Mouse (Mus musculus) kidney, postnatal 0 days (tissue): Measurements from ENCODE around the gene Scn2b. TPM values are rescaled to one million over a fixed set of nuclear protein-coding genes. Genes with fewer than 3 reads are reported as not detected.

ENCODE experiments used
- ATAC-seq: fragments of 200-750 bp; cut with Nextera tagmentation; replicated peaks from 2 replicates; pipeline ENCODE4 v1.8.0; 2017; ENCODE audit warnings: low read depth, moderate number of reproducible peaks, moderate TSS enrichment, moderate library complexity; ENCODE audit not compliant: low FRiP score
- DNase-seq: peaks from one replicate; pipeline ENCODE4 v3.0.0-alpha.2; 2016; ENCODE audit warnings: low spot score
- H3K27ac ChIP-seq: fragments of 300-500 bp; sonication (generic); 2 replicates; pipeline ENCODE4 v1.5.1; 2014; ENCODE audit warnings: mild to moderate bottlenecking
- H3K27me3 ChIP-seq: fragments of 300-500 bp; sonication (generic); 2 replicates; pipeline ENCODE4 v1.6.1; 2014; ENCODE audit warnings: low read length, mixed read lengths; ENCODE audit not compliant: insufficient read depth
- H3K36me3 ChIP-seq: fragments of 300-500 bp; sonication (generic); 2 replicates; pipeline ENCODE4 v1.6.1; 2014; ENCODE audit warnings: low read length, mixed read lengths; ENCODE audit not compliant: insufficient read depth
- H3K4me1 ChIP-seq: fragments of 300-500 bp; sonication (generic); replicated peaks from 2 replicates; pipeline ENCODE4 v1.6.1; 2014; ENCODE audit warnings: antibody characterized with exemption, low read length, mixed read lengths; ENCODE audit not compliant: insufficient read depth
- H3K4me2 ChIP-seq: fragments of 300-500 bp; sonication (generic); 2 replicates; pipeline ENCODE4 v1.6.1; 2014; ENCODE audit warnings: mild to moderate bottlenecking, low read length, moderate library complexity, mixed read lengths
- H3K4me3 ChIP-seq: fragments of 300-500 bp; sonication (generic); replicated peaks from 2 replicates; pipeline ENCODE4 v1.5.1; 2014; ENCODE audit warnings: low read depth, low read length
- H3K9ac ChIP-seq: fragments of 300-500 bp; sonication (generic); 2 replicates; pipeline ENCODE4 v1.6.1; 2014; ENCODE audit warnings: low read depth, low read length
- H3K9me3 ChIP-seq: fragments of 300-500 bp; sonication (generic); replicated peaks from 2 replicates; pipeline ENCODE4 v1.6.1; 2016; ENCODE audit warnings: low read length, inconsistent platforms, mixed read lengths
- CTCF ChIP-seq: IDR thresholded peaks from 2 replicates; pipeline ENCODE4 v1.5.1; 2016; ENCODE audit warnings: antibody characterized with exemption, low read depth, mild to moderate bottlenecking, moderate library complexity
- WGBS: fragments of 180-500 bp; shearing (Covaris S2); extraction: QIAGEN DNeasy Blood & Tissue Kit; methylation state at CpG from one replicate; pipeline ENCODE4 v1.1.7; 2014; 5-methylcytosine and 5-hydroxymethylcytosine counted together
- polyA plus RNA-seq: library from polyadenylated mRNA; unstranded; fragments of >200 nt; fragmentation: Nextera tagmentation; extraction: Ambion mirVana; gene quantifications from 2 replicates; pipeline ENCODE4 v1.2.1, GENCODE M21; 2015

The Scn2b gene
- polyA plus RNA-seq, 1 experiment from 2014 or later, result 2.4 TPM

DNA sequence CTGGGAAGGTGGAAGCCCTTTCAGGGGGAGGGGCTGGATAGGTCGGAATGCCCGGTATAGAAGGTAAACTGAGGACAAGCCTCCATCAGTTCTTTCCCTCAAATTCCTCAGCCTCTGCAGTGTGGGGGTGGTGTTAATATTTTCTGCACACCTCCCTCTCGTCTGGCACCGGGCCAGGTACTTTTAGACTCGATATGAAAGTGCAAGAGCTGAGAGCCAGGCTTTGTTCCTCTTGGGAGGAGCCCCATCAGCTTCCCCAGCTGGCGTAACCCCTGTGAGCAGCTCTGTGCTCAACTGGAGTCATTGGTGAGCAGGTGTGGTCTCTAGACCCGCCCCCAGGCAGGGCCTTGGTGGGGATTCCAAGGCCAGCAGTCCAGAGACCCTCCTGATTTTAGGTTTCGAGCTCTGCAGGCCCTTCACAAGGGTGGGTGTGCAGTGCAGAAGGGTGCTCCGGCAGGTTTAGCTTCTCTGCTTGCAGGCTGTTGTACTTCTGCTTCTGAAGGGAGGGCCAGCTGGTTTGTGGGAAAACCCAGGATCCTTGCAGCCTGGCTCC lies 4.7 kb downstream of the Scn2b start:
- no peak overlapping the region for H3K4me3 ChIP-seq
- DNase-seq (no peak), ATAC-seq (no peak)
- peak overlapping the region; percentile 27; the same call in 1 of the 2 replicates for H3K4me2 ChIP-seq
- peaks cover 11% of the 10 kb centered on the region; the same call in 1 of the 2 replicates for H3K4me1 ChIP-seq
- H3K27ac ChIP-seq, result no peak overlapping the region
- peak overlapping the region; percentile 18; the same call in 1 of the 2 replicates for H3K9ac ChIP-seq
- H3K36me3 ChIP-seq, result no peaks in the 10 kb centered on the region
- 26% methylated on average over 9 of the region's 9 CpGs for WGBS
- TF ChIP-seq CTCF, result no peak
- H3K27me3 ChIP-seq, result no peaks in the 10 kb centered on the region
- H3K9me3 ChIP-seq, result no peaks in the 10 kb centered on the region

GRCm38 (mm10) chr9:45125211-45125610 lies 7.6 kb downstream of the Scn2b start:
- no peak for ATAC-seq
- 89% methylated on average over 14 of the region's 14 CpGs for WGBS

DNA sequence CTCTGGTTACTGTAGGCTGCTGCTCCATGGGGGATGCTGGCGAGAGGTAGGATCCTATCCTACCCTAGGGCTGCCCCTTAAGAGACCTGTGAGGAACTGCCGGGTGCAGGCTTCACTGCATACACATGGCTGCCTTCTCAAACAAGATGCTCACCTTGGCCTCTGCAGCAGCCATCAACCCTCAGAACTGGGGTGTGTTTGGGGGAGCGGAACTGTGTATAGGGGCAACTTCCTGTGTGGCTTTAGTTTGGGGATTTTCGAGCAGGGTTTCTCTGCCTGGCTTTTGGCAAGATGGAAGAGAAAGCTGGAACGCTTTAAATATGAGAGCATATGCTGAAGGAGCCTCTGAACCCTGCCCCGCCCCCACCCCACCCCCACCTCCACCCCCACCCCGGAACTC lies 9.4 kb downstream of the Scn2b start:
- TF ChIP-seq CTCF, result no peak
- H3K36me3 ChIP-seq, result no peaks in the 10 kb centered on the region
- no peaks in the 10 kb centered on the region for H3K27me3 ChIP-seq
- WGBS, result 63% methylated on average over 7 of the region's 7 CpGs
- no peak overlapping the region for H3K4me3 ChIP-seq
- H3K27ac ChIP-seq, result no peak overlapping the region
- H3K9ac ChIP-seq, result no peak overlapping the region
- no peak overlapping the region for H3K4me2 ChIP-seq
- H3K9me3 ChIP-seq, result no peaks in the 10 kb centered on the region
- ATAC-seq (no peak), DNase-seq (no peak)
- peaks cover 5% of the 10 kb centered on the region; the same call in 1 of the 2 replicates for H3K4me1 ChIP-seq

More at GRCm38 (mm10) chr9:45125211-45125610, 7.6 kb downstream of the Scn2b start:
- Histone ChIP-seq H3K27ac (no peak overlapping the region), H3K4me2 (no peak overlapping the region), H3K36me3 (no peaks in the 10 kb centered on the region), H3K4me1 (peaks cover 7% of the 10 kb centered on the region; the same call in 1 of the 2 replicates), H3K9me3 (no peaks in the 10 kb centered on the region), H3K27me3 (no peaks in the 10 kb centered on the region), H3K4me3 (no peak overlapping the region), H3K9ac (no peak overlapping the region)
- DNase-seq, result no peak
- no peak for TF ChIP-seq CTCF

- Histone ChIP-seq H3K4me3 (no peak overlapping the region), H3K9ac (no peak overlapping the region), H3K9me3 (no peaks in the 10 kb centered on the region), H3K4me1 (no peaks in the 10 kb centered on the region), H3K4me2 (no peak overlapping the region), H3K36me3 (no peaks in the 10 kb centered on the region), H3K27ac (no peak overlapping the region), H3K27me3 (no peaks in the 10 kb centered on the region; the same call in 1 of the 2 replicates)
- DNase-seq (no peak), ATAC-seq (no peak)
- WGBS, result 81% methylated on average over 3 of the region's 3 CpGs
- no peak for TF ChIP-seq CTCF
Observed at GRCm38 (mm10) chr9:45130119-45130518, 12.5 kb downstream of the Scn2b start.

GRCm38 (mm10) chr9:45133484-45134310 lies 16.1 kb downstream of the Scn2b start:
- peaks cover 18% of the 10 kb centered on the region for H3K27me3 ChIP-seq
- no peak overlapping the region for H3K4me3 ChIP-seq
- H3K9ac ChIP-seq, result no peak overlapping the region
- DNase-seq, result peak; percentile 75
- H3K4me1 ChIP-seq, result peaks cover 2% of the 10 kb centered on the region; the same call in 1 of the 2 replicates
- WGBS, result 26% methylated on average over 5 of the region's 5 CpGs
- ATAC-seq, result no peak; the same call in 1 of the 2 replicates
- H3K36me3 ChIP-seq, result no peaks in the 10 kb centered on the region
- TF ChIP-seq CTCF, result peak; percentile 79
- no peaks in the 10 kb centered on the region for H3K9me3 ChIP-seq
- no peak overlapping the region for H3K4me2 ChIP-seq
- H3K27ac ChIP-seq, result no peak overlapping the region

DNA sequence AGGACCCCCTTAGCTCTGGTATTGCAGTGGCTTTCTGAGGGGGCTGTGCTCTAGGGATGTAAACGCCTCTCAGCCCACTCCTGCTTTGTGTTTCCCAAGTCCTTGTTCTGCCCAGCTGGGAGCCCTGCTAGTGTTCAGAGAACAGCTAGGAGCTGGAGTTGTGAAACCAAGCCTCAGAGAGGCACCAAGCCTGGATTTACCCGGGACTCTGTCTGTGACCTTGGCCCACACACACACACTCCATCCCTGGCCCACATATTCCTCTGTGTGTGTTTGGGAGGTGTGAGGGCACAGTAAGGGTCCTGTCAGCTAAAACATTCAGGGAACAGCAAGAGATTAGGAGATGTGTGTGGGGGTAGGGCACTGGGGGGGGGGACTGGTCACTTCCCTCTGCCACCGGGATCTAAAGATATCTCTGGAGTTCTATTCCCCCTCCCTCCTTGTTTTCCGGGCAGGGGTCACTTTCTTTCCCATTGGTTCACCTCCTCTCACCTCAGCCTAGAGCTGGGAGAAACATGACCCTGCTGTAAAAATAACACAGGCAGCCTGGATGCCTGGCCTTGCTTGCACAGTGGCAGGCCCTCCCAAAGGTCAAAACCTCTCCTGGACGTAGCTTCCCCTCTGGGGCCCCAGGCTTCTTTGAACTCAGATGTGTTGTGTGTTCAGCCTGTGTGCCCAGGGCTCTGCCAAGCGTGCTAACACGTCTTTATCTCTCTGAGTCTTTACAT lies 19.0 kb downstream of the Scn2b start:
- H3K9me3 ChIP-seq, result no peaks in the 10 kb centered on the region
- H3K4me2 ChIP-seq, result no peak overlapping the region
- no peak overlapping the region for H3K27ac ChIP-seq
- 15% methylated on average over 7 of the region's 7 CpGs for WGBS
- H3K27me3 ChIP-seq, result peaks cover 39% of the 10 kb centered on the region
- DNase-seq, result no peak
- no peak overlapping the region for H3K9ac ChIP-seq
- no peak for TF ChIP-seq CTCF
- H3K4me3 ChIP-seq, result no peak overlapping the region
- H3K4me1 ChIP-seq, result peaks cover 7% of the 10 kb centered on the region; the same call in 1 of the 2 replicates
- ATAC-seq, result no peak
- H3K36me3 ChIP-seq, result no peaks in the 10 kb centered on the region
